Mouse (Mus musculus) forebrain, postnatal 0 days (tissue): Measurements from ENCODE around the gene Rps6ka5. TPM values are rescaled to one million over a fixed set of nuclear protein-coding genes. Genes with fewer than 3 reads are reported as not detected.

Experiments used
- ATAC-seq: fragments of 200-750 bp; cut with Nextera tagmentation; 2 replicates; pipeline ENCODE4 v1.8.0; 2017; ENCODE audit warnings: mild to moderate bottlenecking, moderate library complexity
- DNase-seq: peaks from one replicate; pipeline ENCODE4 v3.0.0-alpha.2; 2015
- H3K27ac ChIP-seq: fragments of 300-500 bp; sonication (generic); 2 replicates; pipeline ENCODE4 v1.5.1; 2014; ENCODE audit warnings: low read depth, mild to moderate bottlenecking, antibody characterized with exemption, low read length, moderate library complexity, mixed read lengths
- H3K27me3 ChIP-seq: fragments of 300-500 bp; sonication (generic); 2 replicates; pipeline ENCODE4 v1.6.1; 2014; ENCODE audit warnings: mild to moderate bottlenecking, low read length, mixed read lengths; ENCODE audit not compliant: insufficient read depth
- H3K36me3 ChIP-seq: fragments of 300-500 bp; sonication (generic); 2 replicates; pipeline ENCODE4 v1.6.1; 2014; ENCODE audit warnings: mild to moderate bottlenecking, moderate library complexity; ENCODE audit not compliant: insufficient read depth
- H3K4me1 ChIP-seq: fragments of 300-500 bp; sonication (generic); 2 replicates; pipeline ENCODE4 v1.6.1; 2014; ENCODE audit warnings: antibody characterized with exemption; ENCODE audit not compliant: insufficient read depth
- H3K4me2 ChIP-seq: fragments of 300-500 bp; sonication (generic); 2 replicates; pipeline ENCODE4 v1.6.1; 2014; ENCODE audit warnings: low read depth, mild to moderate bottlenecking, moderate library complexity
- H3K4me3 ChIP-seq: fragments of 300-500 bp; sonication (generic); 2 replicates; pipeline ENCODE4 v1.5.1; 2014; ENCODE audit warnings: low read depth, low read length, mixed read lengths
- H3K9ac ChIP-seq: fragments of 300-500 bp; sonication (generic); 2 replicates; pipeline ENCODE4 v1.6.1; 2014; ENCODE audit warnings: mild to moderate bottlenecking
- H3K9me3 ChIP-seq: fragments of 300-500 bp; sonication (generic); 2 replicates; pipeline ENCODE4 v1.6.1; 2016; ENCODE audit warnings: low read length
- CTCF ChIP-seq: sonication (generic); IDR thresholded peaks from 2 replicates; pipeline ENCODE4 v1.5.1; 2016; ENCODE audit warnings: antibody characterized with exemption, control low read depth, low read depth
- WGBS: fragments of 180-500 bp; shearing (Covaris S2); extraction: QIAGEN DNeasy Blood & Tissue Kit; methylation state at CpG from one replicate; pipeline ENCODE4 v1.1.7; 2014; 5-methylcytosine and 5-hydroxymethylcytosine counted together
- polyA plus RNA-seq: library from polyadenylated mRNA; unstranded; fragments of >200 nt; fragmentation: Nextera tagmentation; extraction: Ambion mirVana; gene quantifications from 2 replicates; pipeline ENCODE4 v1.2.1, GENCODE M21; 2015
- total RNA-seq: library from RNA; depleted of rRNA; stranded (reverse); fragments of >200 nt; gene quantifications from 2 replicates; pipeline ENCODE4 v1.2.3, GENCODE M21; 2014

Gene Rps6ka5
- total and polyA plus RNA-seq, 2 experiments from 2014 or later = 8.7 to 29.5 TPM

DNA sequence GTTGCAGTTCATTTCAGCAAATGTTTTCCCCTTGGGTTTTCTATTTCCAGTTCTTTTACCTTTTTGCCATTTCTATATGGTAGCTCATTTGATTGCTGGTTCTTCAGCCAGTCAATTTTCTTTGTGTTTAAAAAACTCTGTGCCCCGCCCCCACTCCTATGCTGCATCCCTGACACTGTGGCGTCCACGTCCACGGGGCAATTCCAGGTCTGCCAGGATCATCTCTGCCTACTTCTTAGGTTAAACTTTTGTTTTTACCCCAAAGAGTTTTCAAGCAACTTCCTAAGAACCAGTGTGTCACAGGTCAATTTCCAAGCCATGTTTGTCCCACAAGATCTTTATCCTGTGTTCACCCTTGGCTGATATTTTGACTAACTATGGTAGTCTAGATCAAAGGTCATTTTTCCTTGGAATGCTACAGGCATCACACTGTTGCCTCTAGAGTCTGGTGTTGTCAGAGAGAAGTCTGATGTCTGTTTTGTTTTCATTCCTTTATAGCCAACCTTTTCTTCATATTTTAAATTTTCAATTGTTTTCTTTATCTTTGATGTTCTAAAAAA, 12.3 kb upstream of the Rps6ka5 start:
- Histone ChIP-seq H3K27me3 (no peaks in the 10 kb centered on the region), H3K9ac (no peak overlapping the region), H3K27ac (0 out of 2 replicates have a peak overlapping the region, but pooled peaks have one; percentile 42), H3K4me2 (no peak overlapping the region), H3K36me3 (no peaks in the 10 kb centered on the region), H3K4me1 (no peaks in the 10 kb centered on the region), H3K4me3 (no peak overlapping the region), H3K9me3 (no peaks in the 10 kb centered on the region)
- no peak for ATAC-seq
- 53% methylated on average over 4 of the region's 4 CpGs for WGBS
- DNase-seq = no peak
- TF ChIP-seq CTCF = no peak

DNA sequence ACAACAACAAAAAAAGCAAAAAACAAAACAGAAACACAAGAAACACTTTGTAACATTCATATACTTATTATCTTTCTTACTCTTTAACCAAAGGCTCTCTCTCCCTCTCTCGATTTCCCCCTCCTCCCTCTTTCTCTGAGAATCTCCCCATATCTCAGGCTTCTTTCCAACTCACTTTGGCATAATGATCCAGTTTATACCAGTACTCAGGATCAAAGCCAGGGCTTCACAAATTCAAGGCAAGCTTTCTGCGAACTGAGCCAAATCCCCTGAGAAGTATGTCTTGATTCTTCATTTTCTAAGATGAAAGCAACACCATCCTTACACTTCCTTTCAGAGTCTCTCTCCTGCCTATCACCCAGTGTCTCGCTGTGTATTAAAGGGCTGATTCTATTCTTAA, 11.7 kb upstream of the Rps6ka5 start:
- Histone ChIP-seq H3K36me3 (no peaks in the 10 kb centered on the region), H3K4me2 (no peak overlapping the region), H3K9ac (no peak overlapping the region), H3K4me1 (no peaks in the 10 kb centered on the region), H3K27me3 (no peaks in the 10 kb centered on the region), H3K9me3 (no peaks in the 10 kb centered on the region), H3K27ac (0 out of 2 replicates have a peak overlapping the region, but pooled peaks have one; percentile 42), H3K4me3 (no peak overlapping the region)
- no peak for TF ChIP-seq CTCF
- WGBS = 17% methylated on average over 3 of the region's 3 CpGs
- ATAC-seq = peak; percentile 47; the same call in 1 of the 2 replicates
- DNase-seq = peak; percentile 80

- H3K27me3 ChIP-seq = no peaks in the 10 kb centered on the region
- no peaks in the 10 kb centered on the region for H3K36me3 ChIP-seq
- no peak overlapping the region for H3K27ac ChIP-seq
- 92% methylated on average over 2 of the region's 2 CpGs for WGBS
- no peak for ATAC-seq
- no peaks in the 10 kb centered on the region for H3K4me1 ChIP-seq
- no peak for TF ChIP-seq CTCF
- DNase-seq = no peak
- H3K4me2 ChIP-seq = no peak overlapping the region
- H3K9ac ChIP-seq = no peak overlapping the region
- no peaks in the 10 kb centered on the region for H3K9me3 ChIP-seq
- H3K4me3 ChIP-seq = no peak overlapping the region
Measured at GRCm38 (mm10) chr12:100735581-100735980, 8.8 kb upstream of the Rps6ka5 start.

DNA sequence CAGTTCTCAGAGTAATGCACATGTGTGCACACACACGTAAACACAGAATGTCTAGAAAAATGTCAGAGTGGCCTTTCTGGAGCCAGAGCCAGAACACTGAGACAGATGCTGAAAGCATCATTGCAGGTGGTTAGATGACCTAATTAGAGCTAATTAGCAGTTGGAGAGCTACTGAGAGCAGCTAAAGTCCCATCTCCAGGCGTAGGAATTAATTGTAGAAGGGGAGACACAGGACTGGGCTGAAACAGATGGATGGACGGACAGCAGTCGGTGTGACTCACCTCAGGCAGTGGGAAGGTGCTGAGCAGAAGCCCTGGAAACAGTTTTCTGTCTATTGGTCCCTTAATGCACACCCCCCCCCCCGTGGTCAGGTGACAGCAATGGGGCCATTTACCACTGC, 8.4 kb upstream of the Rps6ka5 start:
- Histone ChIP-seq H3K27me3 (no peaks in the 10 kb centered on the region), H3K9me3 (no peaks in the 10 kb centered on the region), H3K9ac (no peak overlapping the region), H3K27ac (no peak overlapping the region), H3K4me3 (no peak overlapping the region), H3K4me1 (no peaks in the 10 kb centered on the region), H3K4me2 (no peak overlapping the region), H3K36me3 (no peaks in the 10 kb centered on the region)
- 47% methylated on average over 5 of the region's 5 CpGs for WGBS
- ATAC-seq (no peak), DNase-seq (no peak)
- TF ChIP-seq CTCF = no peak

DNA sequence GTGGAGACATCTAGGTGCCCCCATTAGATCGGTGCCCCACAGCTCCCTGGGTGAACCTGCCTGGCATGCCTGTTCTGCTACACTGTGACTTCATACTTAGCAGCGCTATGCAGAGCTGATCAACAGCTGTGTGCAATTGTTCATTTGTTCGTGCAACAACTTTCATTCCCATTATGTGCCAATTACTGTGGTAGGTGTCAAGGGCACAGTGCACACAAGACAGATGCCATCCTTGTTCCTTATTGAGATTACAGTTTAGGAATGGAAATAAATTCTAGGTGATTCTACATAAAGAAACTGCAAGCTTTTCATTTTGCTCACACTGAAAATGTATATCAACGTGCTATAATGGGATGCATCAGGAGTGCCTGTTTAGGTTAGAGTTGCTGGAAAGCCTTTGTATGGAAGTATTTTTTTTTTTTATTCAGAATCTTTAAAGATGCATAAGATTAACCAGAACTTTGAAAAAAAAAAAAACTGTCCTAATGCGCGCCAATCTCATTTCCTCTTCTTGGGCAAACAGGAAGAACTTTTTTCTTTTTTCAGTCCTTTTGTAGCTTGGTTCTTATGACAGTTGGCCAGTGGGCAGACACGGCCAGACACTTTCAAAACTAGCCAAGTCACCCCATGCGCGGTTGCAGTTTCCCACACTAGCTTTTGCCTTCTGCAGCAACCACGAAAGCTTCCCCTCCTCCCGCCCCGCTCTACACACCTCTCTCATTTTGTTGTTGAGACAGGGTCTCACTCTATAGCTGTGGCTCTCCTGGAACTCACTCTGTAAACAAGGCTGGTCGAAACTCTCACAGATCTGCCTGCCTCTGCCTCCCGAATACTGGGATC, 2.1 kb upstream of the Rps6ka5 start:
- Histone ChIP-seq H3K9ac (no peak overlapping the region), H3K9me3 (no peaks in the 10 kb centered on the region), H3K36me3 (no peaks in the 10 kb centered on the region), H3K27ac (no peak overlapping the region), H3K4me1 (peaks cover under 1% of the 10 kb centered on the region; the same call in 1 of the 2 replicates), H3K4me2 (no peak overlapping the region), H3K27me3 (no peaks in the 10 kb centered on the region), H3K4me3 (no peak overlapping the region)
- DNase-seq (no peak), ATAC-seq (no peak)
- TF ChIP-seq CTCF = no peak
- 70% methylated on average over 14 of the region's 14 CpGs for WGBS

DNA sequence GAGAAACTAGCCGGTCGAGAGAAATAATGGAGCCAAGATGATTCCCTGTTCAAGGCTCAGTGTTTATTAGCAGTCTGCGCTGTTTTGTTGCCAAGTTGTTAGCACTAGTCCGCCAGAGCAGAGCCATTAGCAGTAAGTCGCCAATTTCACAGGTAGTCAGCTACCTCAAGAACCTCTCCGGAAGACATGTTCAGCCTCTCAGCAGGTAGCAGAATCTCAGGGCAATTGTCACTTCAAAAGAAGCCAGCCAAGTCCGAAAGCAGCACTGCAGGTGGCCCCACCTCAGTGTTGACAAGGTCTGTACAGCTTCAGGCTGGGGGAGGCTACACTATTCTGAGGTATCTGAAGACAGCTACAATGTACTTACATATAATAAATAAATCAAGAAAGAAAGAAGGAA, 1.1 kb upstream of the Rps6ka5 start:
- no peak overlapping the region for H3K4me3 ChIP-seq
- H3K4me1 ChIP-seq = peaks cover 8% of the 10 kb centered on the region; the same call in 1 of the 2 replicates
- no peak for ATAC-seq
- H3K4me2 ChIP-seq = no peak overlapping the region
- H3K36me3 ChIP-seq = no peaks in the 10 kb centered on the region
- no peak for DNase-seq
- no peaks in the 10 kb centered on the region for H3K9me3 ChIP-seq
- H3K27me3 ChIP-seq = no peaks in the 10 kb centered on the region
- H3K9ac ChIP-seq = no peak overlapping the region
- 50% methylated on average over 7 of the region's 7 CpGs for WGBS
- no peak for TF ChIP-seq CTCF
- no peak overlapping the region for H3K27ac ChIP-seq

GRCm38 (mm10) chr12:100725458-100725786, 1.4 kb downstream of the Rps6ka5 start:
- no peaks in the 10 kb centered on the region for H3K36me3 ChIP-seq
- ATAC-seq (no peak), DNase-seq (no peak)
- H3K4me2 ChIP-seq = peak overlapping the region; percentile 50
- H3K9me3 ChIP-seq = no peaks in the 10 kb centered on the region
- H3K27ac ChIP-seq = 0 out of 2 replicates have a peak overlapping the region, but pooled peaks have one; percentile 88
- H3K4me3 ChIP-seq = peak overlapping the region; percentile 84
- no peaks in the 10 kb centered on the region for H3K27me3 ChIP-seq
- WGBS = 7% methylated on average over 17 of the region's 17 CpGs
- peak overlapping the region; percentile 32 for H3K9ac ChIP-seq
- peaks cover 12% of the 10 kb centered on the region; the same call in 1 of the 2 replicates for H3K4me1 ChIP-seq
- TF ChIP-seq CTCF = no peak
